Mouse (Mus musculus) CH12.LX (cell line): Measurements from ENCODE around the gene Gpat3. TPM values are rescaled to one million over a fixed set of nuclear protein-coding genes. Genes with fewer than 3 reads are reported as not detected.
A peak's percentile ranks its signal among the peaks of the same experiment; 100 is the strongest.

Experiments
- DNase-seq: peaks from one replicate; pipeline ENCODE4 v3.0.0-alpha.2; 2013; ENCODE audit errors: extremely low read depth
- H3K27ac ChIP-seq: 2 replicates; pipeline ENCODE4 v1.5.1; 2012; ENCODE audit warnings: low read depth, mild to moderate bottlenecking, control low read depth, moderate library complexity; ENCODE audit not compliant: insufficient read depth
- H3K27me3 ChIP-seq: replicated peaks from 2 replicates; pipeline ENCODE3; 2012; ENCODE audit warnings: inconsistent platforms
- H3K36me3 ChIP-seq, 2 experiments: replicated peaks in 1 of 2; 2 replicates each; pipeline versions ENCODE3 to v1.6.1; 2012; ENCODE audit warnings: inconsistent platforms in 1 of 2, low read length in 1 of 2, mild to moderate bottlenecking in 1 of 2, mixed read lengths in 1 of 2, moderate library complexity in 1 of 2; ENCODE audit not compliant: control insufficient read depth in 1 of 2, insufficient read depth in 1 of 2
- H3K4me1 ChIP-seq, 2 experiments: 2 replicates each; pipeline ENCODE4 v1.6.1; 2012; ENCODE audit warnings: inconsistent platforms in 1 of 2, moderate library complexity in 1 of 2; ENCODE audit not compliant: insufficient read depth in 2 of 2, control insufficient read depth in 1 of 2
- H3K4me2 ChIP-seq: 2 replicates; pipeline ENCODE4 v1.6.1; 2012; ENCODE audit warnings: low read depth, mild to moderate bottlenecking, control low read depth; ENCODE audit not compliant: poor library complexity, insufficient read depth, severe bottlenecking
- H3K4me3 ChIP-seq, 3 experiments: fragments of 150-350 bp in 1 of 3; sonication (generic) in 1 of 3; replicated peaks in 1 of 3; 2 replicates each; pipeline versions ENCODE3 to v1.5.1; 2011 to 2012; ENCODE audit warnings: low read depth in 2 of 3, low read length in 2 of 3, mild to moderate bottlenecking in 2 of 3, moderate library complexity in 2 of 3, control low read depth in 1 of 3, improper control_type of control experiment in 1 of 3, inconsistent platforms in 1 of 3, mixed read lengths in 1 of 3; ENCODE audit not compliant: poor library complexity in 1 of 3
- H3K79me2 ChIP-seq: replicated peaks from 2 replicates; pipeline ENCODE4 v1.6.1; 2012; ENCODE audit warnings: mild to moderate bottlenecking, moderate library complexity; ENCODE audit not compliant: control insufficient read depth, poor library complexity, insufficient read depth, severe bottlenecking; ENCODE audit errors: extremely low read depth
- H3K9ac ChIP-seq: 2 replicates; pipeline ENCODE4 v1.6.1; 2012; ENCODE audit warnings: low read depth, mild to moderate bottlenecking, control low read depth, moderate library complexity; ENCODE audit not compliant: insufficient read depth
- H3K9me3 ChIP-seq: replicated peaks from 2 replicates; pipeline ENCODE3; 2012; ENCODE audit warnings: low read length, inconsistent platforms, mixed read lengths
- BHLHE40 ChIP-seq: IDR thresholded peaks from 2 replicates; pipeline ENCODE4 v1.6.1; 2011; ENCODE audit warnings: mild to moderate bottlenecking, low read depth, low read length, improper control_type of control experiment
- CTCF ChIP-seq, 2 experiments: IDR thresholded peaks in 1 of 2; conservative IDR thresholded peaks in 1 of 2; 2 replicates each; pipeline ENCODE4 v1.5.1; 2011 to 2012; ENCODE audit warnings: low read depth in 2 of 2, low read length in 2 of 2, improper control_type of control experiment in 1 of 2, inconsistent platforms in 1 of 2, mild to moderate bottlenecking in 1 of 2, moderate library complexity in 1 of 2
- E2F4 ChIP-seq: IDR thresholded peaks from 2 replicates; pipeline ENCODE4 v1.6.1; 2011; ENCODE audit warnings: low read depth, low read length, improper control_type of control experiment; ENCODE audit not compliant: insufficient replicate concordance
- ELF1 ChIP-seq: IDR thresholded peaks from 2 replicates; pipeline ENCODE4 v1.6.1; 2014; ENCODE audit warnings: low read depth, mild to moderate bottlenecking, inconsistent platforms, low read length, improper control_type of control experiment
- IRF4 ChIP-seq: IDR thresholded peaks from 2 replicates; pipeline ENCODE4 v1.6.1; 2014; ENCODE audit warnings: low read depth, mild to moderate bottlenecking, inconsistent platforms, low read length, improper control_type of control experiment
- KAT2A ChIP-seq: IDR thresholded peaks from 2 replicates; pipeline ENCODE4 v1.6.1; 2012; ENCODE audit warnings: low read length, improper control_type of control experiment, inconsistent platforms; ENCODE audit not compliant: insufficient replicate concordance
- MAX ChIP-seq: IDR thresholded peaks from 2 replicates; pipeline ENCODE4 v1.6.1; 2011; ENCODE audit warnings: low read length, improper control_type of control experiment
- MXI1 ChIP-seq: IDR thresholded peaks from 2 replicates; pipeline ENCODE4 v1.6.1; 2011; ENCODE audit warnings: mild to moderate bottlenecking, low read depth, low read length, improper control_type of control experiment
- NELFE ChIP-seq: IDR thresholded peaks from 2 replicates; pipeline ENCODE4 v1.6.1; 2011; ENCODE audit warnings: low read depth, low read length, improper control_type of control experiment
- NRF1 ChIP-seq: IDR thresholded peaks from 2 replicates; pipeline ENCODE4 v1.6.1; 2014; ENCODE audit warnings: low read depth, mild to moderate bottlenecking, inconsistent platforms, low read length, improper control_type of control experiment, moderate library complexity
- POLR2AphosphoS2 ChIP-seq: IDR thresholded peaks from 2 replicates; pipeline ENCODE4 v1.6.1; 2011; ENCODE audit warnings: low read depth, low read length, improper control_type of control experiment
- RAD21 ChIP-seq: IDR thresholded peaks from 2 replicates; pipeline ENCODE4 v1.6.1; 2011; ENCODE audit warnings: low read depth, mild to moderate bottlenecking, low read length, improper control_type of control experiment, moderate library complexity
- SMC3 ChIP-seq: IDR thresholded peaks from 2 replicates; pipeline ENCODE4 v1.6.1; 2011; ENCODE audit warnings: low read depth, low read length, improper control_type of control experiment
- USF2 ChIP-seq: conservative IDR thresholded peaks from 2 replicates; pipeline ENCODE4 v1.6.1; 2011; ENCODE audit warnings: low read depth, low read length, improper control_type of control experiment
- dilution Hi-C: fragments of 300-500 bp; cut with MboI; formaldehyde crosslinking; loops from 2 replicates; pipeline ENCODE4 v1.14.3; 2020; ENCODE audit warnings: low sequenced_read_pairs; ENCODE audit not compliant: extremely low pct_unique_long_range_greater_than_20kb, extremely low pct_ligation_motif_present
- in situ Hi-C: fragments of 300-500 bp; cut with MboI; formaldehyde crosslinking; loops from 3 replicates; pipeline ENCODE4 v1.14.3; 2019; ENCODE audit warnings: low sequenced_read_pairs, low pct_ligation_motif_present, low pct_unique_long_range_greater_than_20kb, mixed read lengths
- polyA plus RNA-seq: library from polyadenylated mRNA; unstranded; fragments of >175 nt; gene quantifications from 2 replicates; pipeline ENCODE4 v1.2.1, GENCODE M21; 2012; ENCODE audit warnings: low read depth; ENCODE audit not compliant: insufficient read length
- total RNA-seq, 2 experiments: library from RNA; depleted of rRNA; stranded (reverse); fragments of 300-350 nt in 1 of 2; fragments of >200 nt in 1 of 2; gene quantifications; 2 replicates each; pipeline ENCODE4 v1.2.3; 2012 to 2014

Gene Gpat3
- total and polyA plus RNA-seq, 3 experiments, result 0.68 to 1.5 (median 1.2) TPM

- dilution Hi-C loops, result no loop called here
Observed at GRCm38 (mm10) chr5:100909691-100910090, 64.2 kb downstream of the Gpat3 start.

GRCm38 (mm10) chr5:100911502-100912097 lies 66.1 kb downstream of the Gpat3 start:
- dilution Hi-C loops, result no loop called here

More at GRCm38 (mm10) chr5:100909691-100910090, 64.2 kb downstream of the Gpat3 start:
- Histone ChIP-seq H3K27ac (no peak overlapping the region), H3K4me1 (peaks cover 0 to 7% of the 10 kb centered on the region in 2 experiments; a peak in 2 of 4 replicates), H3K9ac (no peak overlapping the region), H3K4me3 (no peak overlapping the region), H3K79me2 (no peaks in the 10 kb centered on the region), H3K36me3 (no peaks in the 10 kb centered on the region), H3K9me3 (peaks cover 4% of the 10 kb centered on the region), H3K4me2 (no peak overlapping the region), H3K27me3 (no peaks in the 10 kb centered on the region)
- in situ Hi-C loops, result loop anchor here (5.0 to 10.0 kb wide), 2 partner anchors 62 to 205 kb away; partner anchors contain the start of gene Gpat3
- no peak for DNase-seq
- TF ChIP-seq KAT2A (no peak), USF2 (no peak), E2F4 (no peak)

GRCm38 (mm10) chr5:100912366-100912765 lies 66.9 kb downstream of the Gpat3 start:
- in situ Hi-C loops, result loop anchor here (5.0 to 10.0 kb wide), 2 partner anchors 65 to 208 kb away; partner anchors contain the start of gene Gpat3
- H3K27me3 ChIP-seq, result no peaks in the 10 kb centered on the region
- H3K9ac ChIP-seq, result no peak overlapping the region
- H3K4me1 ChIP-seq, result peaks cover 0 to 10% of the 10 kb centered on the region in 2 experiments; a peak in 2 of 4 replicates
- dilution Hi-C loops, result no loop called here
- no peaks in the 10 kb centered on the region for H3K36me3 ChIP-seq
- no peaks in the 10 kb centered on the region for H3K79me2 ChIP-seq
- peak overlapping the region; percentile 81 for H3K4me2 ChIP-seq
- no peak overlapping the region for H3K4me3 ChIP-seq
- no peak overlapping the region for H3K27ac ChIP-seq
- DNase-seq, result no peak
- no peaks in the 10 kb centered on the region for H3K9me3 ChIP-seq
- TF ChIP-seq NRF1 (no peak), ELF1 (no peak)

More at GRCm38 (mm10) chr5:100911502-100912097, 66.1 kb downstream of the Gpat3 start:
- no peak overlapping the region for H3K27ac ChIP-seq
- H3K4me3 ChIP-seq, result no peak overlapping the region
- no peaks in the 10 kb centered on the region for H3K27me3 ChIP-seq
- no peak overlapping the region for H3K9ac ChIP-seq
- peak overlapping the region; percentile 81 for H3K4me2 ChIP-seq
- no peaks in the 10 kb centered on the region for H3K36me3 ChIP-seq
- DNase-seq, result peak; percentile 79
- no peaks in the 10 kb centered on the region for H3K9me3 ChIP-seq
- H3K4me1 ChIP-seq, result peaks cover 0 to 10% of the 10 kb centered on the region in 2 experiments; a peak in 2 of 4 replicates
- in situ Hi-C loops, result loop anchor here (5.0 to 10.0 kb wide), 2 partner anchors 64 to 207 kb away; partner anchors contain the start of gene Gpat3
- no peaks in the 10 kb centered on the region for H3K79me2 ChIP-seq
- TF ChIP-seq BHLHE40, result peak; percentile 87
- peak; percentile 76 to 85 for TF ChIP-seq CTCF (conservative IDR thresholded peaks at IDR 0.05 in 1 of 2, IDR thresholded peaks at IDR 0.05 in 1 of 2; ENCODE audit: low read depth in 2 of 2, low read length in 2 of 2)
- peak; percentile 61 for TF ChIP-seq RAD21
- TF ChIP-seq NELFE, result peak; percentile 30; the same call in 1 of the 2 replicates
- no peak for TF ChIP-seq POLR2AphosphoS2
- peak; percentile 81 for TF ChIP-seq SMC3
- no peak for TF ChIP-seq MXI1
- TF ChIP-seq MAX, result 0 out of 2 replicates have a peak, but pooled peaks have one; percentile 23
- TF ChIP-seq IRF4, result peak; percentile 66; the same call in 1 of the 2 replicates
